Mouse (Mus musculus) stomach, postnatal 0 days (tissue): Measurements from ENCODE around the gene Ankrd34c. TPM values are rescaled to one million over a fixed set of nuclear protein-coding genes. Genes with fewer than 3 reads are reported as not detected.

Experiments used
- ATAC-seq: fragments of 200-750 bp; cut with Nextera tagmentation; 2 replicates; pipeline ENCODE4 v1.8.0; 2017; ENCODE audit not compliant: low FRiP score, low TSS enrichment
- DNase-seq: peaks from one replicate; pipeline ENCODE4 v3.0.0-alpha.2; 2016; ENCODE audit warnings: low spot score
- H3K27ac ChIP-seq: fragments of 300-500 bp; sonication (generic); replicated peaks from 2 replicates; pipeline ENCODE4 v1.5.1; 2014; ENCODE audit warnings: mild to moderate bottlenecking, control low read depth
- H3K27me3 ChIP-seq: fragments of 300-500 bp; sonication (generic); 2 replicates; pipeline ENCODE4 v1.6.1; 2014; ENCODE audit warnings: low read length; ENCODE audit not compliant: control insufficient read depth, insufficient read depth
- H3K36me3 ChIP-seq: fragments of 300-500 bp; sonication (generic); 2 replicates; pipeline ENCODE4 v1.6.1; 2014; ENCODE audit warnings: low read length, mixed read lengths; ENCODE audit not compliant: control insufficient read depth, insufficient read depth
- H3K4me1 ChIP-seq: fragments of 300-500 bp; sonication (generic); replicated peaks from 2 replicates; pipeline ENCODE4 v1.6.1; 2014; ENCODE audit warnings: antibody characterized with exemption; ENCODE audit not compliant: control insufficient read depth, insufficient read depth
- H3K4me2 ChIP-seq: fragments of 300-500 bp; sonication (generic); replicated peaks from 2 replicates; pipeline ENCODE4 v1.6.1; 2014; ENCODE audit warnings: low read depth, mild to moderate bottlenecking, control low read depth, moderate library complexity
- H3K4me3 ChIP-seq: fragments of 300-500 bp; sonication (generic); 2 replicates; pipeline ENCODE4 v1.5.1; 2014; ENCODE audit warnings: low read depth, low read length, control low read depth
- H3K9ac ChIP-seq: fragments of 300-500 bp; sonication (generic); 2 replicates; pipeline ENCODE4 v1.6.1; 2014; ENCODE audit warnings: mild to moderate bottlenecking, low read length, control low read depth, mixed read lengths
- H3K9me3 ChIP-seq: fragments of 300-500 bp; sonication (generic); 2 replicates; pipeline ENCODE4 v1.6.1; 2016; ENCODE audit warnings: low read length; ENCODE audit not compliant: control insufficient read depth
- CTCF ChIP-seq: IDR thresholded peaks from 2 replicates; pipeline ENCODE4 v1.5.1; 2016; ENCODE audit warnings: antibody characterized with exemption, low read depth, mild to moderate bottlenecking, moderate library complexity
- EP300 ChIP-seq: optimal IDR thresholded peaks from 2 replicates; pipeline ENCODE3; 2016; ENCODE audit warnings: antibody characterized with exemption
- WGBS: fragments of 180-500 bp; shearing (Covaris S2); extraction: QIAGEN DNeasy Blood & Tissue Kit; methylation state at CpG from one replicate; pipeline ENCODE4 v1.1.7; 2014; 5-methylcytosine and 5-hydroxymethylcytosine counted together
- polyA plus RNA-seq: library from polyadenylated mRNA; unstranded; fragments of >200 nt; fragmentation: Nextera tagmentation; extraction: Ambion mirVana; gene quantifications from 2 replicates; pipeline ENCODE4 v1.2.1, GENCODE M21; 2015

The Ankrd34c gene
- polyA plus RNA-seq, 1 experiment from 2014 or later, result not detected

DNA sequence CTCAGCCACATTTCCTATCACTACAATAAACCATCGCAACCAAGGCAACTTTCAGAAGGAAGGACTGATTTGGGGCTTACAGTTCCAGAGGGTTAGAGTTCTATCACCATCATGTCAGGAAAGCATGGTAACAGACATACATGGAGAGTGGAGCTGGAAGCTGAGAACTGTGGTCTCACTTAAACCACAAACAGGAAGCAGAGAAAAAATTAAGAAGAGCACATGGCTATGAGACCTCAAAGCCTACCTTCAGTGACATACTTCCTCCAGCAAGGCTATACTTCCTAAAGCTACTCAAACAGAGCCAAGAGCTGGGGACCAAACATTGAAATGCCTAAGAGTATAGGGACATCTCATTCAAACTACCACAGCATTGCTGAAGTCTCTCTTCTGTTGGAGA is 20.3 kb upstream of the Ankrd34c start:
- Histone ChIP-seq H3K36me3 (no peaks in the 10 kb centered on the region), H3K4me2 (no peak overlapping the region), H3K4me3 (no peak overlapping the region), H3K27me3 (no peaks in the 10 kb centered on the region), H3K27ac (no peak overlapping the region), H3K4me1 (no peaks in the 10 kb centered on the region), H3K9me3 (no peaks in the 10 kb centered on the region), H3K9ac (no peak overlapping the region)
- no peak for TF ChIP-seq CTCF
- TF ChIP-seq EP300, result no peak
- DNase-seq (no peak), ATAC-seq (no peak)
- 88% methylated on average over 1 of the region's 1 CpGs for WGBS

DNA sequence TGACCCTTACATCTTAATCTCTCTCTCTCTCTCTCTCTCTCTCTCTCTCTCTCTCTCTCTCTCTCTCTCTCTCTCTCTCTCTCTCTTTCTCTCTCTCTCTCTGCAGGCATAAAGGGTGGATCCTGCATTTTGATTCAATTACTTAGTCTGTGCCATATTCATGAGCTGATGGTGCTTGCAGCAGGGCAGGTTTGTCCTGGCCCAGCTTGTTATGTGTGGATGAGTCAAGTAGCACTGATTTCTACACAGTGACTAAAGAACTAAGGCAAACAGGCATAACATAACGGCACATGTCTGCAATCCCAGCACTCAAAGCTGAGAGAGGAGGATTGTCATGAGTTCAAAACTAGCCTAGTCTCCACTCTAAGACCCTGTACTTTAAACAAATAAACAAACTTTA is 19.9 kb upstream of the Ankrd34c start:
- Histone ChIP-seq H3K4me3 (no peak overlapping the region), H3K9ac (no peak overlapping the region), H3K27me3 (no peaks in the 10 kb centered on the region), H3K4me1 (no peaks in the 10 kb centered on the region), H3K4me2 (no peak overlapping the region), H3K27ac (no peak overlapping the region), H3K9me3 (no peaks in the 10 kb centered on the region), H3K36me3 (no peaks in the 10 kb centered on the region)
- WGBS, result 83% methylated on average over 1 of the region's 1 CpGs
- no peak for TF ChIP-seq CTCF
- DNase-seq, result no peak
- ATAC-seq, result no peak

DNA sequence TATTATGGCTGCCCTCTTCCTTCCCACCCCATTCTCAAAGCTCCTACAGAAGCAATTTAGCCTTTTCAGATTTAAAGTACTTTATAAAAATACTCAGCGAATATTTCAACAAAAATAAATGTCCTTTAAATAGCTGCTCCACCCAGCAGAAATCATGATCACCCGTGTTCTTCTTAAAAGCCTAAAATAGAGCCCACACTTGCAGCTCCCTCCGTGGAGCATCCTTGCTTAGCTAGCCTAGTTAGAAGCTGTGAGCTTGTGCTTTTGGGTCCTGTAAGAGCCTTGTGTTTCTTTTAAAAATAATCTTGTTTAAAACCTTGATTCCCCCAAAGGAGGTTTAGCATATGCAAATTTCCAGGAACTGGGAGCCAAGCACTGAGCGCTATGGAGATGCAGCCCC is 19.3 kb upstream of the Ankrd34c start:
- DNase-seq, result no peak

DNA sequence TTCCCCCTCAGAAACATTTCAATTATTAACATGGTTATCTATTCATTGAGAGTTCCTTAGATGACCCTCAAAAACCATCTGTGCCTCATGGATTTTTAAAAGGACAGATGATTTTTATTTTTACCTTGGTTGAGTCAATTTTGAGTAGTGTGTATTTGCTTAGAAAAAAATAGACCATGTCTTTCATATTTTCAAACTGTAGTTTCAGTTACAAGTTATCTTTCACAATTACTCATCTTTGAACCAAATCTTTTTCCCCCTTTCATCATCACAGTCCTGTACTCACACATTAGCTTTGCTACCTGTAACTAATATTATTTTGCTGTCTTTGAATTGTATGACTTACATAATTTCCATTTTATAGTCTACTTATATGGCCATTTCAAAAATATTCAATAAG is 1.8 kb upstream of the Ankrd34c start:
- Histone ChIP-seq H3K27me3 (peaks cover 5% of the 10 kb centered on the region; the same call in 1 of the 2 replicates), H3K27ac (no peak overlapping the region), H3K4me1 (no peaks in the 10 kb centered on the region), H3K36me3 (no peaks in the 10 kb centered on the region), H3K4me2 (no peak overlapping the region), H3K4me3 (no peak overlapping the region), H3K9me3 (no peaks in the 10 kb centered on the region), H3K9ac (no peak overlapping the region)
- DNase-seq (no peak), ATAC-seq (no peak)
- TF ChIP-seq EP300, result no peak
- no peak for TF ChIP-seq CTCF

More for the DNA sequence above, 19.3 kb upstream of the Ankrd34c start:
- no peak for ATAC-seq
- Histone ChIP-seq H3K4me1 (no peaks in the 10 kb centered on the region), H3K27me3 (no peaks in the 10 kb centered on the region), H3K9me3 (no peaks in the 10 kb centered on the region), H3K4me3 (no peak overlapping the region), H3K27ac (no peak overlapping the region), H3K9ac (no peak overlapping the region), H3K36me3 (no peaks in the 10 kb centered on the region), H3K4me2 (no peak overlapping the region)
- TF ChIP-seq CTCF, result no peak
- TF ChIP-seq EP300, result no peak
- 40% methylated on average over 4 of the region's 4 CpGs for WGBS

DNA sequence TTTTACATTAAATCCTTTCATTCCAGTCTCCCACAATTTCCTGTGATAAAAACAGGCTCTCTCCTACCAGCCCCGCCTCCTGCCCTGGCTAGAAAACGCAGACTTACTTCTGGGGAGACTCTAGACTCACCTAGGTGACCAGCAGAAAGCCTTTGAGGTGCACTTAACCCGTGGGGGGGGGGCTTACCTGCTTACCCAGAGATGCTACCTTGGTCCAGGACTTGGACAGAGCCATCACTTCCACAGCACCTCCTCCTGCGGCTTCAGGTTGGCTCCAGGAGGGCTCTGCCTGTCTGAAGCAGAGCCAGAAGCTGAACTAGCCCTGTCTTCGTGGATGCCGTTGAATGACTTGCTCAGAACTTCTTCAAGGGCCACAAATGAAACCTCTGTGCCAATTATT is 387 bp downstream of the Ankrd34c start:
- ATAC-seq (0 out of 2 replicates have a peak, but pooled peaks have one; percentile 26), DNase-seq (no peak)
- Histone ChIP-seq H3K36me3 (no peaks in the 10 kb centered on the region), H3K4me1 (no peaks in the 10 kb centered on the region), H3K4me3 (no peak overlapping the region), H3K9ac (no peak overlapping the region), H3K27ac (no peak overlapping the region), H3K4me2 (no peak overlapping the region), H3K9me3 (no peaks in the 10 kb centered on the region), H3K27me3 (peaks cover 5% of the 10 kb centered on the region; the same call in 1 of the 2 replicates)
- 12% methylated on average over 6 of the region's 6 CpGs for WGBS
- TF ChIP-seq CTCF (no peak), EP300 (no peak)

DNA sequence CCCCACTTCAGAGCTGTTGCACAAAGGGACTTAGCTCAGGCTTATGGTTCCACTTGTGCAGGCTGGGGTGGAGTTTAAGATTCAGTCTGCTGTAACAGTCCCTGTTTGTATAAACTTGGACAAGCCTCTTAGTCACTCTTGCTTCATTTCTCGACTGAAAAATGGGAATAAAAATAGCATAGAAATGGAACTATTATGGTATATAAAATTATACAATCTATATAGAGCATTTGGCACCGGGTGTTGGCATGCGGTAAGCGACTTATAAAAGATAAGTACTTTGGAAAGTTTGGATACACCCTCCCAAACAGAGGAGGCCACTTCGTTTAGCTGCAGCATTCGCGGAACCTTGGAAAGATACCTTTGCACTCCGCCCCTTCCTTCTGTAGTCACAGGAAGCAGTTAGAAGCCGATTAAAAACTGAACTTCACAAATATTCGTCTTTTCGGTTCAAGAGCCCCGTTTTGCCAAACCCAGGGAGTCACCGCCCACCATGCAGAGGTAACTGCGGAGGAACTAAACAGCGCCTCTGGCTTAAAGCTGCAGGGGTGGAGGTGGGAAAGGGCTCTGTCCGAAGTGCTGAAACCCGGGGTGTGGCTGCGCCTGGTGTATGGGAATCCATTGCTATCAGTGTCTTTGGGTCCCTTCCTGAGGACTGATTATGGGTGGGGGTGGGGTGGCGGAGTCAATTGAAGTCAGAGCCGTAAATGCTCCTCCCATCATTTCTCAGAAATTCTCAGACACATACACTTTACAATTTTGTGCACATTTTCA is 1.2 kb downstream of the Ankrd34c start:
- DNase-seq (peak; percentile 60), ATAC-seq (no peak)
- 8% methylated on average over 20 of the region's 20 CpGs for WGBS

More for the DNA sequence above, 1.2 kb downstream of the Ankrd34c start:
- H3K4me3 ChIP-seq, result no peak overlapping the region
- H3K36me3 ChIP-seq, result no peaks in the 10 kb centered on the region
- TF ChIP-seq EP300, result no peak
- TF ChIP-seq CTCF, result no peak
- H3K27ac ChIP-seq, result no peak overlapping the region
- H3K4me2 ChIP-seq, result no peak overlapping the region
- H3K4me1 ChIP-seq, result no peaks in the 10 kb centered on the region
- no peaks in the 10 kb centered on the region for H3K9me3 ChIP-seq
- peaks cover 5% of the 10 kb centered on the region; the same call in 1 of the 2 replicates for H3K27me3 ChIP-seq
- no peak overlapping the region for H3K9ac ChIP-seq
